14 mouse cellular contexts compared by ENCODE assay signal in the genomic region with DNA sequence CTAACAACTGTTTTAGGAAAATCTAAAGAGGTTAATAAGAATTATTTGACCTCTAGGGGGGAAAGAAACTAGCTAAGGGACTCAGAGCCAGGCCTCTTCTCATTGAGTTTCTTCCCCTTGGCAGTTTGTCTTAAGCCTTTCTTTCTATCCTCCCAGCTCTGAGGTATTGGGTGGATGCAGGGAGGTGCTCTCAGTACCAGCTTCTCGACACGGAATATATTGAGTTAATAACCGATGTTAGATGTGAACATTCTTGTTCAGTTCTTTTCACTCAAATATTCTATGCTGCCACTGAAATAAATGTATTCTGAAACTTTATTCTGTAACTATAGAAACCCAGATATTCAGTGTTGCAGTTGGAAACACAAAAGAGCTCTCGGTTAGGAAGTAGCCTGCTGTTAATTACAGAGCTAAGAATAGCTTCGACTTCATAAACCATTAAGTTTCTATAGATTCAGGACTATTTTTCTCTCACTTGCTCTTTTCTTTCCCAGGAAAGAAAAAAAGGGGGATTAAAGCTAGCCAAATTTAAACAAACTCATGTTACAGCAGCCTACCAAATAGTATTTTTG.
"Had no signal": no experiment of that assay in that cellular context is flagged by ENCODE, and none has a peak within 500 bp of the region (broad histone marks: within the 10 kb centered on the region; RNA-seq: fewer than 3 reads in every experiment).

No protein-coding gene starts in this region.

- H3K27ac ChIP-seq: left cerebral cortex, adult 2 months; limb, embryonic 10.5 days; liver, embryonic 15.5 days; midbrain, embryonic 10.5 days; neural tube, embryonic 13.5 days had no signal

- H3K4me3 ChIP-seq: left cerebral cortex, adult 2 months; limb, embryonic 10.5 days; liver, embryonic 15.5 days; midbrain, embryonic 10.5 days; neural tube, embryonic 13.5 days had no signal

- DNase-seq: kidney, postnatal 25 days; lung, adult 2 months; lung, postnatal 36 days; midbrain, embryonic 14.5 days; right cerebral cortex, adult 18-20 months; right cerebral cortex, postnatal 25 days; thymus, postnatal 4 days had no signal

- H3K4me2 ChIP-seq: liver, embryonic 11.5 days; liver, embryonic 15.5 days; neural tube, embryonic 13.5 days had no signal

- H3K4me1 ChIP-seq: limb, embryonic 10.5 days; liver, embryonic 15.5 days; midbrain, embryonic 10.5 days; neural tube, embryonic 13.5 days had no signal

- H3K27me3 ChIP-seq: liver, embryonic 15.5 days; neural tube, embryonic 13.5 days had no signal

- H3K36me3 ChIP-seq: limb, embryonic 10.5 days; liver, embryonic 15.5 days; midbrain, embryonic 10.5 days; neural tube, embryonic 13.5 days had no signal

- H3K9ac ChIP-seq: liver, embryonic 15.5 days; neural tube, embryonic 13.5 days had no signal

- H3K9me3 ChIP-seq: limb, embryonic 10.5 days; liver, embryonic 15.5 days; midbrain, embryonic 10.5 days; neural tube, embryonic 13.5 days had no signal

- ATAC-seq: lung, postnatal 0 days had no signal
